Mouse (Mus musculus): Measurements from ENCODE around the gene Irak2. TPM values are rescaled to one million over a fixed set of nuclear protein-coding genes. Genes with fewer than 3 reads are reported as not detected.
"Not testable (repeated sequence)": the region's sequence is repeated elsewhere in the genome, so short reads cannot be mapped to it uniquely, and the experiment has no call there.

Gene Irak2
- polyA plus RNA-seq, 1 experiment from 2014 or later, result 1.3 TPM

DNA sequence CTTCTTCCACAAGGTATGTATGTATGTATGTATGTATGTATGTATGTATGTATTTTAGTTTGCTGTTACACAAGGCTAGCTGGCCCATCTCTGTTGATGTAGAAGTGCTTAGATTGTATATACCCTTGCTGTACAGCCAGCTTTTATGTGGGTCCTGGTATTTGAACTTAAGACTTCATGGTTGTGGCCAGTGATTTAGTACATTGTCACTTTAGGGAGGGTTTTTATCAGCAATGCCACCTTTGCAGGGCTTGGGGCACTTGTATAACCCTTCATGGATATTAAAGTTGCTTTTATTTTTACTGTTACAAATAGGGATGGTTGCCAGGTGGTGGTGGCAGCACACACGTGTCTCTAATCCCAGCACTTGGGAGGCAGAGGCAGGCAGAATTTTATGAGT, 56.9 kb downstream of the Irak2 start:
- Histone ChIP-seq H3K4me2 (replicated peaks) (no peak overlapping the region), H3K36me3 (no peaks in the 10 kb centered on the region), H3K9ac (replicated peaks) (no peak overlapping the region), H3K27ac (no peak overlapping the region), H3K27me3 (no peaks in the 10 kb centered on the region), H3K9me3 (no peaks in the 10 kb centered on the region), H3K4me3 (replicated peaks) (no peak overlapping the region), H3K4me1 (replicated peaks) (peaks cover 40% of the 10 kb centered on the region)
- ATAC-seq, result no peak
- WGBS, result 82% methylated on average over 1 of the region's 1 CpGs

DNA sequence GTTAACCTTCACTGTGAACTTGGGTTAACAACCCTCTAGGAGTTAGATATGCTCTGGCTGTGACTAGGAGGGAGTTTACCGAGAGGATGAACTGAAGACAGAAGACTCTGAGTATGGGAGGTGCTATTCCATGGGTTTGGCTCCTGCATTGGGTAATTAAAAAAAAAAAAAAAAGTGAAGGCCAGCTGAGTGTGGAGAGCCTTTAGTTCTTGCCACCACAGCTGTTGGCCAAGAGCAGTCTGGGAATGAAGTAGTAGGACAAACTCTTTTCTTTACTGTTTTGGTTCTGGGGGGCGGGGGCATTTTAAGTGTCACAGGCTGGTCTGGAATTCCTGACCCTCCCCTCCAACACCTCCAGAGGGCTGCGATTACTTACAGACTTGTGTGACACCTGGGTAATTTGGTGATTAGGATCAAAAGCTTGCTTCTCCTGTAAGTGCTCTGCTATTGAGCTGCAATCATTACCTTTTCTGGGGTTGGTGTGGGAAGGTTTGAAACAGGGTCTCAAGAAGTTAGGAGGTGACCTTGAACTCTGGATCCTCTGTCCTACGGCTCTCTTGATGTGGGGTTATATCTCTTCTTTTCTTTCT, 57.6 kb downstream of the Irak2 start:
- Histone ChIP-seq H3K4me2 (replicated peaks) (peak overlapping the region; percentile 98), H3K27ac (0 out of 2 replicates have a peak overlapping the region, but pooled peaks have one; percentile 39), H3K9ac (replicated peaks) (0 out of 2 replicates have a peak overlapping the region, but pooled peaks have one; percentile 44), H3K27me3 (no peaks in the 10 kb centered on the region), H3K9me3 (no peaks in the 10 kb centered on the region), H3K4me3 (replicated peaks) (peak overlapping the region; percentile 93), H3K36me3 (peaks cover under 1% of the 10 kb centered on the region; the same call in 1 of the 2 replicates), H3K4me1 (replicated peaks) (peaks cover 34% of the 10 kb centered on the region)
- WGBS, result 82% methylated on average over 4 of the region's 4 CpGs
- ATAC-seq, result no peak

DNA sequence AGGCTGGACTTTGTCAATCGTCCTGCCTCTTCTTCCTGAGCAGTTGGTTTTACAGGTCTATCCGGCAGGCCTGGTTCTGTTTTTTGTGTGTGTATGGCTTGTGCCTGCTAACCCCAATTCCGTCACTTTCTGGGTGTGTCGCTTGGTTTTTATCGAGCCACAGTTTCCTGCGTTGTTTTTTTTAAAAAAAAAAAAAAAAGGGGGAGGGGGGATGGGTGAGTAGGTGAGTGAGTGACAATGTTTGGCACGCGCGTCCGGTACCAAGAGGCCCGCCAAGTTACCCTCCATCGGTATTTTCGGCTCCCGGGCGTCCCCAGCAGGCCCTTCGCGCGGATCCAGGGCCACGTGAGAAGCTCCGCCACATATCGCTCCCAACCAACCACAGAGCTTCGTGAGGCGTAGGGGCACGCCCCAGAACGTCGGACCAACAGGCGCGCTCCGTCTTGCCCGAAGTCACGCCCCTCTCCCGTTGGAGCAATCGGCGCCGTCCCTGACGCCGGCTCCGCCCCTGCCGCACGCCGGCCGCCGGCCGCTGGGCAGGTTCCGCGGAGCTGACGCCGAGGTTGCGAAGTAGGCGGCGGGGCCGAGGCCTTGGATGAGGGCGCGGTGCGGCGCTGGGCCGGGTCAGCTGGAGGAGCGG, 58.4 kb downstream of the Irak2 start, which contains the start of gene Tatdn2:
Gene Tatdn2, plus strand, starts transcription at position 469 of the 640 bp plus-strand sequence.
- H3K27ac ChIP-seq, result peak within 1 kb of the TSS; percentile 85
- ATAC-seq, result peak; percentile 100
- no peaks in the 10 kb centered on the region for H3K9me3 ChIP-seq
- H3K36me3 ChIP-seq, result peaks cover 9% of the 10 kb centered on the region
- under 1% methylated on average over 58 of the region's 58 CpGs for WGBS
- peak within 1 kb of the TSS; percentile 93 for H3K4me3 ChIP-seq (replicated peaks)
- peak within 1 kb of the TSS; percentile 98 for H3K4me2 ChIP-seq (replicated peaks)
- H3K9ac ChIP-seq (replicated peaks), result peak within 1 kb of the TSS; percentile 84
- peaks cover 33% of the 10 kb centered on the region for H3K4me1 ChIP-seq (replicated peaks)
- no peaks in the 10 kb centered on the region for H3K27me3 ChIP-seq

DNA sequence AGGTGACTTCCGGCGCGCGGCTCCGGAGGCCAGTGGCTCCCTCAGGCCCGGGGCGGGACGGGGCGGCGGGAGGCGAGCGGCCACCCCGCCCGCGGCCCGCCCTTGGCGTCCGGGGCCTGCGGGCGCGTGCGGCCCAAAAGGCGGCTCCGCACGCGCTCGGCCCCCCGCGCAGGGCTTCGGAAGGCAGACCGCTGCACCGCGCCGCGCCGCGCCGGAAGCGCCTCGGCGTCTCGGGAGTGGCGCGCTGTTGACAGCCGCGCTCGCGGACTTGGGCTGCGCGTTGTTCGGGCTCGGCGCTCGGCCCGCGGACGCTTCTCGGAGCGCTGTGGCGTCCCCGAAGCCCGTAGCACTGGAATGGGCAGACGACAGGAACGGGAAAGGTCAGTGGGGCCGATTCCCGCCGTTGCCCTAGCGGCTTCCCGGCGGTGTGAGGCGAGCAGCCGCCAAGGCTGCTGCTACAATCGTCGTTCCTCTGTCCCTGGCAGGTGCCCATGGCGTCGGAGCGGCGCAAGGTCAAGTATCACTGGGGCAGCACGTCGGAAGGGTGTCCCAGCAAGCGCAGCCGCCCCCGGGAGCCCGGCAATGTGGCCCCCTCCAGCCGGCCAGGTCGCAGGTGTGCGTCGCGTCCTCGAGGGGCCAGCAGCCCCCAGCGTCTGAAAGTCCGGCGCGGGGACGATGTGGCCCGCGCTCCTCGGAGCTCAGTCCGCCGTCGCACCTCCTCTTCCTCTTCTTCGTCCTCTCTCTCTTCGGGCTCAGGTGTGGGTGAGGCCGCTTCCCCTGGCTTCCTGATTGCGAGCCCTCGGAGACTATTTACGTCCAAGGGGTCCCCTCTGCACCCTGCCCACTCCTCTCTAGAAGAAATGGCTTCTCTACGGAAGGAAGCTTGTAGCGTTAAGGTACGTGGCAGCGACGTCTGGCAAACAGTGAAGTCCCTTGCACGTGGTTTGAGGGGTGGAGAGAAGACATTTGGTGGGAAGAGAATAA, 59.2 kb downstream of the Irak2 start:
- H3K36me3 ChIP-seq, result peaks cover 17% of the 10 kb centered on the region
- H3K27ac ChIP-seq, result peak overlapping the region; percentile 85
- no peaks in the 10 kb centered on the region for H3K27me3 ChIP-seq
- H3K4me1 ChIP-seq (replicated peaks), result peaks cover 33% of the 10 kb centered on the region
- under 1% methylated on average over 82 of the region's 113 CpGs for WGBS
- peak overlapping the region; percentile 93 for H3K4me3 ChIP-seq (replicated peaks)
- peak overlapping the region; percentile 98 for H3K4me2 ChIP-seq (replicated peaks)
- ATAC-seq, result no peak; the same call in 1 of the 2 replicates
- H3K9ac ChIP-seq (replicated peaks), result peak overlapping the region; percentile 84
- H3K9me3 ChIP-seq, result no peaks in the 10 kb centered on the region

DNA sequence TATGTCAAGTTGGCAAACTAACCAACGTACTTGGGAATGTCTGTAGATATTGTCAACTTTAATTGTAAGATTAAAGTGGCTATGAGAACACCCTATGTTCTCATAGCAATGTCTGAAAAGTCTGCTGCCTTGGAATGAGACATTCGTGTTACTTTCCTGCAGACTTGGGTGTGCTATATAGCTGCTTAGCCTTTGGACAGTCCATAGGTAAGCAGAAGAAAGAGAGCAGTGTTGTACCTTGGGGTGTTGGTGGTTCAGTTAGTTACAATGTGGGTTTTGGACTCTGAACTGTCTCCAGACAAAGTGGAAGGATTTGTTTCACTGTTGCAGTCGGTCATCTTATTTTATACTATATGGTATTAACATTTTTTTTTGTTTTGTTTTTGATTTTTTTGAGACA, 74.5 kb downstream of the Irak2 start:
- Histone ChIP-seq H3K27me3 (no peaks in the 10 kb centered on the region), H3K36me3 (peaks cover 96% of the 10 kb centered on the region), H3K4me3 (replicated peaks) (no peak overlapping the region), H3K4me2 (replicated peaks) (no peak overlapping the region), H3K4me1 (replicated peaks) (no peaks in the 10 kb centered on the region), H3K27ac (no peak overlapping the region), H3K9me3 (no peaks in the 10 kb centered on the region), H3K9ac (replicated peaks) (no peak overlapping the region)
- 95% methylated on average over 3 of the region's 3 CpGs for WGBS
- ATAC-seq, result no peak

DNA sequence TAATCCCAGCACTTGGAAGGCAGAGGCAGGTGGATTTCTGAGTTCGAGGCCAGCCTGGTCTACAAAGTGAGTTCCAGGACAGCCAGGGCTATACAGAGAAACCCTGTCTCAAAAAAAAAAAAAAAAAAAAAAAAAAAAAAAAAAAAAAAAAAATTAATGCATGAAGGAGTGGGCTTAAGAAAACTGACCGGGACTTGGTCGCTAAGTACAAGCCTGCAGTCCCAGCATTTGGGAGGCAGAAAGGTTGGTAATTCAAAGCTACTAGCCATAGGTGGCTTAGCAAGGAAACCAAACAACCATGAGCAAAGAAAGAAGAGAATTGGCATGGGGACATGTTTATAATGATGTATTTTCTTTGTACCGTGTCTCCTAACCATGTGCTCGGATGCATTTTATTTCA, 75.1 kb downstream of the Irak2 start:
- H3K4me1 ChIP-seq (replicated peaks); H3K4me2 ChIP-seq (replicated peaks); H3K9me3 ChIP-seq; H3K9ac ChIP-seq (replicated peaks); H3K27ac ChIP-seq; H3K27me3 ChIP-seq; H3K4me3 ChIP-seq (replicated peaks); ATAC-seq: not testable (repeated sequence)
- H3K36me3 ChIP-seq, result peaks cover 94% of the 10 kb centered on the region
- 95% methylated on average over 5 of the region's 5 CpGs for WGBS

DNA sequence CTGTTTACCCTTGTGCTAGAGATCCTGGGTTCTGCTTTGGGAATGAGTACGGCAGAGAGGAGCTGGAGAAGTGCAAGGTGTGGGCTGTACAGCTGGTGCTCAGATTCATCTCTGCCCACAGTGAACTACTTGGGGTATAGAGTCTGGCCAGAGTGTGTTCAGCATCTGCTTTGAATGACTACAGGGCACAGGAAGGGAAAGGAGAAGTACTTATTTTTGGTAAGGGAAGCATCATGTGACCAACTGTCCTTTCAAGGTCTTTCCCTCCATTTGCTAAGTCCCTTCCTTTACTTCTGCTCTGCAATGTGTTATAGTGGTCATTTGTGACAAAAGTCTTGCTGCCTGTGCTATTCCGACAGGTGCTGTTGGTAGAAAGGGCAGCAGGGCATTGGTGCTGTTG, 76.0 kb downstream of the Irak2 start:
- Histone ChIP-seq H3K4me2 (replicated peaks) (no peak overlapping the region), H3K27me3 (no peaks in the 10 kb centered on the region), H3K4me3 (replicated peaks) (no peak overlapping the region), H3K36me3 (peaks cover 94% of the 10 kb centered on the region), H3K27ac (no peak overlapping the region), H3K4me1 (replicated peaks) (no peaks in the 10 kb centered on the region), H3K9ac (replicated peaks) (no peak overlapping the region), H3K9me3 (no peaks in the 10 kb centered on the region)
- WGBS, result 97% methylated on average over 2 of the region's 2 CpGs
- no peak for ATAC-seq

DNA sequence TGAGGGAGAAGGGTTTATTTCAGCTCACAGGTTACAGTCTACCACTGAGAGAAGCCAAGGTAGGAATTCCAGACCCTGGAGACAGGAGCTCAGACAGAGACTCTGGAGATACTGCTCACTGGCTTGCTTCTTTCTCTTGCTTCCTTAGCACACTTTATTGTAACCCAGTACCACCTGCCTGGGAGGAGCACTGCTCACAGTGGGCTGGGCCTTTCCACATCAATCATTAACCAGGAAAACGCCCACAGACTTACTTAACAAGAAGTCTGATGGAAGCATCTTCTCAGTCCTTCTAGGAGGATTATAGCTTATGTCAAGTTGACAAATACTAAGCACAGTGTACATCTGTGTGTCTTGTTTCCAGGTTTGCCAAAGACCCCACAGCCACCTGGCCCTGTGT, 76.5 kb downstream of the Irak2 start:
- Histone ChIP-seq H3K36me3 (peaks cover 94% of the 10 kb centered on the region), H3K9ac (replicated peaks) (no peak overlapping the region), H3K4me2 (replicated peaks) (no peak overlapping the region), H3K4me3 (replicated peaks) (no peak overlapping the region), H3K4me1 (replicated peaks) (no peaks in the 10 kb centered on the region), H3K27ac (no peak overlapping the region), H3K27me3 (no peaks in the 10 kb centered on the region), H3K9me3 (no peaks in the 10 kb centered on the region)
- 81% methylated on average over 1 of the region's 1 CpGs for WGBS
- no peak for ATAC-seq

DNA sequence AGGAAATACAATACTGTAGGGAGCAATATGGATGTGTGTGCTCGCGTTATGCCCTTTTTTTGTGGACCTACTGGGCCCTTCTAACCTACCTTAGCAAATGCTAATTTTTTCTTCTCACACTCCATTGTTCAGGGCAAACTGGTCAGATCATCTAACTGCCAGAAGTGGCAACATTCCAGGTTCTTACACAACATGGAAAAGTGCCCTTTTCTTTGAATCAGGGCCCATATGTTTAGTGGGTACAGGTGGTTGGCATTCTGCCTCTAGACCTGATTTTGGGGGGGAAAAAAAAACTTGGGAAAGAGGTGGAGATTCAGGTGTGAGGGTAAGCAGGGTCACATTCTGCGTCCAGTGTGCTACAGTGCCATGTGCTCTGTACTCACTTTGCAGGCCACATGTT, 79.3 kb downstream of the Irak2 start:
- H3K27ac ChIP-seq, result no peak overlapping the region
- peaks cover 90% of the 10 kb centered on the region for H3K36me3 ChIP-seq
- no peaks in the 10 kb centered on the region for H3K27me3 ChIP-seq
- H3K4me2 ChIP-seq (replicated peaks), result no peak overlapping the region
- no peak for ATAC-seq
- H3K9me3 ChIP-seq, result no peaks in the 10 kb centered on the region
- WGBS, result 89% methylated on average over 3 of the region's 3 CpGs
- no peak overlapping the region for H3K9ac ChIP-seq (replicated peaks)
- no peaks in the 10 kb centered on the region for H3K4me1 ChIP-seq (replicated peaks)
- H3K4me3 ChIP-seq (replicated peaks), result no peak overlapping the region

DNA sequence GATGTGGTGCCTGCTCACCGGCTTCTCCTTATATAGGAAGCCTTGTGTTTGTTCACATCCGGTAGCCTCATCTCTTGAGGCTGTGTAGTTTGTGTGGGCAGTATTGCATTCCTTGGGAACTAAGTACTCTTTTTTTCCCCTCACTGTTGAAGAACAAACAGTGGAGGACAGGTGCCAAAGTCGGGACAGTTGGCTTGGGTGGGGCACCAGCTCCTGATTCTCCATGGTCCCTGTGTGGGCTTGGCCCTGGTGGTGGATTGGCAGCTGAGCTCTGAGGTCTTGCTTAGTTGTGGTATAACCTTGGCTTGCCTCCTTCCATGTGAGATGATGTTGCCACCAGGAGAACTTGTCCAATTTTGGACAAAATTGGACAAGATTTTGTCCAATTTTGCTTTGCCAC, 81.6 kb downstream of the Irak2 start, which contains the start of gene Ghrl:
Gene Ghrl, minus strand, starts transcription at position 3 of the 400 bp plus-strand sequence.
- no peak within 1 kb of the TSS for H3K4me2 ChIP-seq (replicated peaks)
- no peak within 1 kb of the TSS for H3K9ac ChIP-seq (replicated peaks)
- no peaks in the 10 kb centered on the region for H3K27me3 ChIP-seq
- no peak for ATAC-seq
- no peaks in the 10 kb centered on the region for H3K4me1 ChIP-seq (replicated peaks)
- H3K27ac ChIP-seq, result no peak within 1 kb of the TSS
- no peaks in the 10 kb centered on the region for H3K9me3 ChIP-seq
- WGBS, result 93% methylated on average over 3 of the region's 3 CpGs
- no peak within 1 kb of the TSS for H3K4me3 ChIP-seq (replicated peaks)
- peaks cover 89% of the 10 kb centered on the region for H3K36me3 ChIP-seq

DNA sequence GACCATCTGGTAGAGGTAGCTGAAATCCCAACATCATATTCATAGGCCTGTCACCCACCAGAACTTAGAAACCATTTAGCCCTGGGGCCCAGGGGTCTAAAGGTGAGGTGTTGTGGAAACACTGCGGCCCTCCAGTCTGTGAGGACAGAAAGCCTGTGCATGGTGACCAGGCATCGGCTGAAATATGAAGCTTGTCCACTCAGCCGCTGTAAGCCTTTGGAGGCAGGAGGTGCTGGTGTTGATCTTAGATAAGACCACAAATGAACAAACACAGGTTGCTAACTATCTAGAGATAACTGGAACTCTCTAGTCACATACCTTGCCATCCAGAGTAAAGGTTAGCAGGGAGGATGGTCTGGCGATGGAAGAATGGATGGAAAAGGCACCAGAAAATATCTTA, 82.8 kb downstream of the Irak2 start:
- Histone ChIP-seq H3K4me3 (replicated peaks) (no peak overlapping the region), H3K4me1 (replicated peaks) (no peaks in the 10 kb centered on the region), H3K27me3 (no peaks in the 10 kb centered on the region), H3K9me3 (no peaks in the 10 kb centered on the region), H3K27ac (no peak overlapping the region), H3K36me3 (peaks cover 83% of the 10 kb centered on the region), H3K4me2 (replicated peaks) (no peak overlapping the region), H3K9ac (replicated peaks) (no peak overlapping the region)
- ATAC-seq, result no peak
- 96% methylated on average over 4 of the region's 4 CpGs for WGBS

DNA sequence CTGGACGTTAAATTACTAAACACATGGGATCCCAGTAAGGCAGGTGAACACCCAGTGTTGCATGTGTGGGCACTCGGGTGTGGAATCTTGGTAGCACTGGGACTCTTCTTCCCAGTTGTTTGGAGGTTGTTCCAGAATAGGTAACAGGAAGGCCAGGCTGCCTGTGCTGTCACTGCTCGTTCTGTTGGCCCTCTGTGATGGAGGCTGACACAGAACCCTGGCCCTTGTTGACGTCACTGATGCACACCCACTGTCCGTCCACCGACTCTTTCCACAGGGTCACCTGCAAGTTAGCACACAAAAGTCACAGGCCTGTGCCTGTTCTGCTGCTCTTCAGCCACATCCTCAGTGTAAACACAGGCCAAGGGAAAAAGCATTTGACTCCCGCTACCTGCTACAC, 89.9 kb downstream of the Irak2 start:
- H3K4me2 ChIP-seq (replicated peaks), result no peak overlapping the region
- peaks cover 87% of the 10 kb centered on the region for H3K36me3 ChIP-seq
- no peak for ATAC-seq
- 88% methylated on average over 7 of the region's 7 CpGs for WGBS
- H3K9me3 ChIP-seq, result no peaks in the 10 kb centered on the region
- H3K4me1 ChIP-seq (replicated peaks), result no peaks in the 10 kb centered on the region
- H3K27me3 ChIP-seq, result no peaks in the 10 kb centered on the region
- no peak overlapping the region for H3K9ac ChIP-seq (replicated peaks)
- no peak overlapping the region for H3K4me3 ChIP-seq (replicated peaks)
- H3K27ac ChIP-seq, result no peak overlapping the region

All from midbrain, embryonic 13.5 days (tissue).